Mouse (Mus musculus): ENCODE results near the gene Banp.

The Banp gene

DNA sequence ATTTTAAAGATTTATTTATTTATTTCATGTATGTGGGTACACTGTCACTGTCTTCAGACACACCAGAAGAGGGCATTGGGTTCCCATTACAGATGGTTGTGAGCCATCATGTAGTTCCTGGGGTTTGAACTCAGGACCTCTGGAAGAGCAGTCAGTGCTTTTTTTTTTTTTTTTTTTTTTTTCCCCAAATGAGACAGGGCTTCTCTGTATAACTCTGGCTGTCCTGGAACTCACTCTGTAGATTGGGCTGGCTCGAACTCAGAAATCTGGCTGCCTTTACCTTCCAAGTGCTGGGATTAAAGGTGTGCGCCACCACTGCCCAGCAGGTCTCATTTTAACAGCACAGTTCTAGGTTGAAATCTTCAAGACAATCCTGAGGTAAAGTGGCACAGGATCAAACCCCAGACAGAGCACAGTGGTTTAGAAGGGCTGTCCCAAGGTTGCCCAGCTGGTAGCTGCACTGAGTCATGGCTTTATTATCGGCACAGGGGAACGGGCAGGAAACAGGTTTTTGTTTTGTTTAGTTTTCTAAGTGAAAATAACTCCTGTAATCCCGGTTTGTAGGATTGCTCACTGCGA lies at the start of gene Banp:
TSS of gene Banp (plus strand) at position 529 of the 579 bp plus-strand sequence.
- no peak for DNase-seq (ENCODE audit: low read depth, low spot score)

DNA sequence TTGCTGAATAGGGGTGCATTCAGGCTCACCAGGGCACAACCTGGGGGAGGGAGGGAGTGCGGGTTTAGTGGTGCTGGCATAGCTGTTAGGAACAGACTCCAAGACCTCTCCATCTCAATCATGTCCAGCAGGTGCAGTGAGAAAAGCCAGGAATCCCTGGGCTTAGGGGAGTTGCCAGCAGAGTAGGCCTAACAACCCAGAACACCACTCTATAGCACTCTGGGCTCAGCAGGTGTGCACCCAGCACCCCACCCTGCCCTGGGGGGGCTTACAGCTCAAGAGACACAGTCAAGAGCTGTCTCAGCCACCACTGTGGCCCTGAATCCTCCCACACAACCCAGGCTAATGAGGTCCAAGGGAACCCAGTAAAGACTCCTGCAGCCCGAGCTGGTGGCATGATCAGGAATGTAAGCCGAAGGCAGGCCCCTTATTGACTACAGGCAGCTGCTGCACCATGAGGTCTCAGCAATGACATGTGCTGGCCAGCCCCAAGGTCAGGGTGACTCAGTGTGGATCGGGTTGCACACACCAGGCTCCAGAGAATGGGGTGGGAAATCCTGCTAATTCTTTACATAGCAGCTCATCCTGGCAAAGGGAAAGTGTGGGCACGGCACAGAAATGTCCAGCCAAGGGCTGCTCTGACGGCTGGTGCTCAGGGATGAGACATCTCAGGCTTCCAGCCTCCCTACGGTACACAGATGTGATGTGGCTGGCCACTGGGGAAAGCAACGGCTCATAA lies 47.9 kb upstream of the Banp start:
- DNase-seq (ENCODE audit: low read depth, low spot score), result peak; percentile 51

DNA sequence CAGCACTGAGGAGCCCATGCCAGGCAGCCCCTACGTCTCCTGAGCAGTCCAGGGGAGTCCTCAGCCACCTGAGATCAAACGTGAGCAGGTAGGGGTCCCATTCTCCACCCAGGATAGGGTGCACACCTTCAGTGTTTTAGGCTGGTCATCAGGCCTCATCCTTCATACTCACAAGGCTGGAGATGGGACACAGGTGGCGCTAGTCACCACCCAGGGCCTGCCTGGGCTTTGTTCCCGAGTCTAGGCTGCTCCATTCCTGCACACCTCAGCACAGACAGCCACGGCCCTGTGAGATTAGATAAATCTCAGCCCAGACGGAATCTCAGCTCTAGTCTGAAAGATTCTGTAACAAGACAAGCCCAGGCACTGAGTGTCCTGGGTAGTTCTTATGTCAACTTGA lies 45.6 kb upstream of the Banp start:
- no peak for DNase-seq (ENCODE audit: low read depth, low spot score)

DNA sequence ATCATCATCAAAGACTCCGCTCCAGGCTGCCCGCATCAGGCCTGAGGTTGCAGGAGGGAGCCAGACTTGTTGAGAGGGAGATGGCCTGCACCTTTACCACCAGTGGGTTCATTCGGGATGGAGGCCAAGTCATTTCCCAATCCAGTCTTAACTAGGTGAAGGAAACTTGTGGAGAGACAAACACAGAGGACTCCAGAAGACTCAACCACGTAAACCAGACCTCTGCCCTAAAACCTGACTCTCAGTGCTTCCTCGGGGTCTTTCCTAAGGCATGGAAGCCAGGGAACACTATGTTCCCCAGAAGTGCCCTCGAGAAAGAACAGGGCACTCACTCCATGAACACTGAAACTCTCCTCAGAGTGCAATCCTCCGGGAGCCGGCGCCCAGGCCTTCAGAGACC lies 44.6 kb upstream of the Banp start:
- no peak for DNase-seq (ENCODE audit: low read depth, low spot score)

DNA sequence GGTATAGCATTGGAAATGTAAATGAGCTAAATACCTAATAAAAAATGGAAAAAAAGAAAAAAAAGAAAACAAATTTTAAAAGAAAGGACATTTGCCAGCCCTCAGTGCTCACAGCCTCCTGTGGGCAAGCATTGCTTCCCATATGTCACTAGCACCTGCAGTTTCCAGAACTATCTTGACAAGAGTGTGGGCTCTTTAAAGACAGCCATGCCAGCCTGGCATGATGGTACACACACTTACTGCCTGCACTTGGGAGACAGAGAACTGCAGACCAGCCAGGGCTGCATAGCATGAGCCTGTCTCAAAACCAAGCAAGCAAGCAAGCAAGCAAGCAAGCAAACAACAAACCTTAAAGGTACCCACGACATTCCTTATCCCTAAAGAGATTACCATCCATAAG lies 44.1 kb upstream of the Banp start:
- DNase-seq (ENCODE audit: low read depth, low spot score), result no peak

DNA sequence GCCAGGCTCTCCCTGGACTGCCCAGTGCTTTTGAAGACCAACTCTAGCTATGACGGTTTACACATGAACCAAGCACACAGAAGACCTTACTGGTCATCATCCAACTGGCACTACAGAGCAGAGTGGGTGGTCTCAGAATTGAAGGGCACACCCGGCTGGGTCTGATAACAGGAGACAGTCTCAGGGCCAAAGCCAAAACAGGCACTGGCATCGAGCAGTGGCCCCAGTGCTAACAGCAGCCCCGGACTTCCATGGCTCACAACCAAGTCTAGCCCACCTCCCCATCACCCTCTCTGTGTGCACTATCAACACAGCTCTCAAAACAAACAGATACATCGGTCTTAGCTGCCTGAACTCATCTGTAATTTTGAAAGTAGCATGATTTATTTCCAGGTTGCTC lies 43.7 kb upstream of the Banp start:
- no peak for DNase-seq (ENCODE audit: low read depth, low spot score)

DNA sequence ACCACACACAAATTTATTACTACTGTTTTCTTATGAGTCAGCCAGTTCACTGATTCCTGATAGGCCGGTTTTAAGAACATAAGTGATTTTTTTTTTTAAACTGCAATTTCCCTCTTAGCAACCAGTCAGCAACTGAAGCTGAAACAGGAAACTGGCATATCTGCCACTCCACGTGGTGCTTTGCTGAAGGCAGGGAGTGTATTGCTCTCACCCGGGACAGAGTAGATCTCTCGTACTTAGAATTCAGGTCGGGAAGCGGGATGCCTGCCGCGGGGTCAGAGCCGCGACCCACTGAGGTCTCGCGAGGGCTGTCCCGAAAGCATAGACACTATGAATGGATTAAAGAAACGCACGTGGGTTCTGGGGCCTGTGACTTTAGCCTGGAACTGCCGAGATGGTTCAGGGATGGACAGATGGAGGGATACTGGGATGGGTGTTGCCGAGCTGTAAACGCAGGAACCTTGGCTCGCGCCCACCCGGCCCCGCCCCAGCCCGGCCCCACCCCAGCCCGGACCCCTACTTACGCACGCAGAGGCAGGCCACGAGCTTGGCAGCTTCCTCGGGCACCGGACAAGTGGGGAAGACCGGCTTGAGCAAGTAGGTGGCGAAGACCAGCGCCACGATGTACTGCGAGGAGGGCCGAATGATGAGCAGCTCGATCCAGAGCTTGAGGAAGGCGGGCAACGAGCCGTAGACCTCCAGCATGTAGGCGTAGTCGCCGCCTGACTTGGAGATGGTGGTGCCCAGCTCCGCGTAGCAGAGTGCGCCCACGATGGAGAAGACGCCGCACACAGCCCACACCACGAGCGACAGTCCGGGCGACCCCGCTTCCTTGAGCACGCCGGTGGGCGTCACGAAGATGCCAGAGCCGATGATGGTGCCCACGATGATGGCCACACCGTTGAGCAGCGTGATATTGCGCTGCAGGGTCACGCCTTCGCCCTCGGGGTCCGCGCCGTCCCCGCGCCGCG lies 42.7 kb upstream of the Banp start:
- peak; percentile 77 for DNase-seq (ENCODE audit: low read depth, low spot score)

DNA sequence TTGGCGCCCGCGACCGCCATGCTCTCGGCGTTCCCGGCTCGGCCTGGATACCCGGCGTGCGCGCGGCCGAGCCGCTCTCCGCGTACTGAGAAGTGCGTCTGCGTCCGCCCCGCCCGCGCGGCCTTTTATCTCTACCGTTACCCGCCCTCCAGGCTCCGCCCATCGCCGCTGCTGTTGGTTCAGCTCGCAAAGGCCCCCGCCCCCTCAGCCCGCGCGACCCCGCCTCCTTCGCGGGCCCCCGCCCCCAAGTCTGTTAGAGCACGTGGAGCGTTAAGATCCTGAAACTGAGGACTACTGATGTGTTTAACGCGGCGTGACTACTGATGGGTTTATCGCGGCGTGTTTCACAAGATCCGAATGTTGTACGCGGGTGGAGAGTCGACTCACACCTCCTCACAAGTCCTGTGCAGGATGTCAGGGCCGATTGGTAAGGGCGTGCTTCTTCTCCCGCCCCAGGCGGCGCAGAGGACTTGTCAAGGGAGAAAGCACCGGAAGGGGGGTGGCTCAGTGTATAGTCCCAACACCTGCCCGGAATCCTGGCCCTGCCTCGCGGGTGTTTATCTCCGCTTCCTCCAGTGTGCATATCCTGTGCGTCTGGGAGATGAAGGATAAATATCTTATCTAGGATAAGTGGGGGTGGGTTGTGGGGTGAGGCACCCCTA lies 41.8 kb upstream of the Banp start, which contains the start of gene Slc7a5:
TSS of gene Slc7a5 (minus strand) at position 108 of the 662 bp plus-strand sequence.
- DNase-seq (ENCODE audit: low read depth, low spot score), result peak; percentile 98

DNA sequence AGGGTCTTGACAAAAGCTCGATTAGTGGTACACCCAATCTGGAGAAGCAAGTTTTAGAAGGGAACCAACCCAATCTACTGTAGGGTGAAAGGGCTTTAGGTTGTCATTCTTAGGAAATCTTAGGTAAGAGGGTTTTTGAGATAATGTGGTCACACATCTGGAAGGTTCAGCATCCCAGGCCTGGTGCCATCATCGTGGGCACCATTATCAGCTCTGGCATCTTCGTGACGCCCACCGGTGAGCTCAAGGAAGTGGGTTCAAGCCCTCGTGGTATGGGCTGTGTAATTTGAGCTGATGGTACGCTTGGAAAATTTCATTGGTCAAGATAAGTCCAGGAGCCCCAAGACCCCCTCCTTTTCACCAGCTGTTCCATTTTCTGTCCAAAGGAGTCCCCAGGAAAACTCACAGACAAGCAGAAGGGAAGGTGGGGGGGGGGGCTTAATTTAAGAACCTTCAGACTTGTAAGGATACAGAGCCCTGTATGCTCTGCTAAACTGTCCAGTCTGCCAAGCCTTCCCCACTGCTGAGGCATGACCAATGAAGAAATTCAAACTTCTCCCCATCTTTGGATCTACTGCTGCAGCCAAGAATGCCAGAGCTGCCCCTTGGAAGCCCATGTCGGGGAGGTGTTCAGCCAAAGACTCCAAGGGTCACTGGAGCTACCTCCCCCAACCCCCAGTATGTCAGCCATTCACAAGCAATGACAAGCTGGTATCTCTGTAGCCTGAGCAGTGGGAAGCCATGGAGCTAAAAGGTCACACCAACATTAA lies 41.0 kb upstream of the Banp start:
- no peak for DNase-seq (ENCODE audit: low read depth, low spot score)

DNA sequence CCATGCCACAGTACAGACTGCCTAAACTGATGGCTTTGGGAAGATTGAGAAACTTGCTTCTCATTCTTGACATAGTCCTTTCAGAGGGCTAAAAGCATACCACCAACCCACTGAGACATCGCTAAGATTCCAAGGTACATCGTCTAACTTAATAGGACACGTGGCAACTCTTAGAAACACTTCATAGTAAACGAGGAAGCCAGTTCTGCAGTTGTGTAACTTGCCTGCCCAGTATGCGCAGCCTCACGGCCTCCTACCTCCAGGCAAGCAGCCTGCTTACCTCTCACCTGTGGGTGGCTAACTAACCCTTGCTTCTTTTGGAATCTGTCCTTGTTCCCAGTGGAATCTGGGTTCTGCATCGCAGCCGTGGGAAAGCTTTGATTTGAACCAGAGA lies 40.4 kb upstream of the Banp start:
- DNase-seq (ENCODE audit: low read depth, low spot score), result no peak

DNA sequence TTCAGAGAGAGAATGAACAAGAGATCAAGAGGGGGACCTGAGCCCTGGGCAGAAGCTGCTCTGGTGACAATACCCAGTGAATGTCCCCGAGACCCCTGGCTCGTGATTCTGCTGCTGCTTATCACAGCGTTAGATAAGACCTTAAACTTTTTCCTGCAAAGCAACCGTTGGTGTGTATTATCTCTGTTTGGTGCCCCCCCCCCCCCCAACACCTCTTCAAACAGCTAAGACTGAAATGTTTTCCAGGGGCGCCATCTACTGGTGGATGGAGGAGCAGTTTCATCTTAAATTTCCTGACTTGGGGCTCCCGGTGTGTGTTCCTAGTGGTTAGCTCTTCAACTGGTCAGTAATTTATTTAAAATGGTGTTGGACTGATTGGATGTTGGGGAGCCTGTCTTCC lies 39.9 kb upstream of the Banp start:
- peak; percentile 79 for DNase-seq (ENCODE audit: low read depth, low spot score)

DNA sequence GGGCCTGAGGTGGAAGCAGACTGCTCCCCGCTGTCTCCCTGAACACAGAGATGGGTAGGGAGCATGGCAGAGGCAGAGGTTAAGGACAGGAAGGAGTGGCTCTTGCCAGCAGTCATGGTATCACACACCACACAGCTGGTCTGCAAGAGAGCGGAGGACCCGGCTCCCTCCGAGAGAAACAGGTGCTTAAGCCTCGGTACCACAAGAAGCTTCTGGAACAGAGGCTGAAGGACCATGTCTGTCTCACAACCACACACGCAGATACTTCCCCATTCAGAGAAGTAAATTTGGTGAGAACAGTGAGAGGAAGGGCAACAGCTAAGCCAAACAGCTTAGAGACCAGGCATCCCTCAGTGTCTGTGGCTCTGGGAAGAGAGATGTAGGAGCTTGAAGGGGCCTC lies 38.1 kb upstream of the Banp start:
- no peak for DNase-seq (ENCODE audit: low read depth, low spot score)

DNA sequence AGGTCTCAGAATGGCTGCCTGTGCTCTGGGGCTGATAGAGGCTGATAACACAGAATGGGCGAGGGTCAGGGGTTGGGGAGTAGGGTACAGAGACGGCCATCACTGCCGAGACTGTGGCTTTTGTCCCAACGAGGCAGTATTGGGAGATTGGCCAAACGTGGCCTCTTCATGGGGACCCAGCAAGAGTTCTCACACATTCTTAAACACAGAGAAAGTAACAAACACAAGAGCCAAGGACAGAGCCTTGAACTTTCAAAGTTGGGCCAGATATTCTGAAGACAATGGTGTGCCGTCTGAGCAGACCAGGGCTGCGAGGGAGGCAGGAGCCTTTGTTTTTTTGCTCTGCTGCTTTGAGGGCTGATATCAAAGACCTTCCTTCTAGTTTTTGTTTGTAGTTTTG lies 37.6 kb upstream of the Banp start:
- no peak for DNase-seq (ENCODE audit: low read depth, low spot score)

DNA sequence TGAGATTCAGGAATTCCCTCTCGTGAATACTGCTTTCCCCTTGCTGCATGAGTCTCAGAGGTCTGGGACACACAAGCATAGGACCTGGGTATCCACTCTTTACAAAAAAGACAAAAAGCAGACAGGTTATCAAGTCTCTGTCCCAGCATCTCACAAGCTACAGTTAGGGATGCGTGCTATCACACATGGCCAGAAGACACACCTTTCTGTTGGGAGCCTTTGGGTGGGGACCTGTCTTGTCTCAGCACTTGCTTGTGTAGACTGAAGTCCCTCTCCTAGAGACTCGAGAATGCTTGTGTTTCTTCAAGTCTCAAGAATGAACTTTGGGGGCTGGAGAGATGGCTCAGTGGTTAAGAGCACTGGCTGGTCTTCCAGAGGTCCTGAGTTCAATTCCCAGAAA lies 36.7 kb upstream of the Banp start:
- DNase-seq (ENCODE audit: low read depth, low spot score), result no peak

DNA sequence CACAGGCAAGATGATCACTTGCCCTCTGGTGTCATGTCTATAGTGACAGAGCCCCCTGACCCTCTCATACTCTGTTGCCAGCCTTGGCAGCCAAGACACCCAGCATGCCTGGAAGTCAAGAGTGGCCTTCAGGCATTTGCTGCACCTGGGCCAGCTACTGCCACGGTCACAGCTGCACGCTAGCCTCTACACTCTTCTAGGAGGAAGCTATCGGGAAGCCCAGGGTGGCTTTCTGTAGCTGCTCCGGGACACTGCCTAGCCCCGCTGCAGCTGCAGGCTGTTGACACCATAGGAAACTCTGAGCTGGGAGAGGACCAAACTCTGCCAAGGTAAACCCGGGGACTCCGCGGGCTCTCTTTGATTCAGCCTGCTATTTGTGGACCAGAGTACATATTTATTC lies 36.2 kb upstream of the Banp start:
- no peak for DNase-seq (ENCODE audit: low read depth, low spot score)

DNA sequence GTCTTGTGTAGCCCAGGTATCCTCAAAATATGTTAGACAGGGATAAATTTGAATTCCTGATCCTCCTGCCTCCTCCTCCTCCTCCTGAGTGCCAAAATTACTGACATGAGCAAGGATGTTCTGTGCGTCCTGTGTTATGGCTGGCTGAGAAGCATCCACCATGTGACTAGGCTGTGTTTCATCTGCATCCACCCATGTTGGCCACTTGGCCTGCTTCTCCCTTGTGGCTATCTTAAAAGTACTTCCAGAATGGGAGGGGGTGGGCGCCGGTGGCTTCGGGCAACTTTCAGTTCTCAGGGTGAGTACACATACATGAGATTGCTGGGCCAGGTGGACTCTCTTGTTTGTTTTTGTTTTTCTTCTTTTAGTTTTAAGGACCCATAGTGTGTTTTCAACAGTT lies 30.4 kb upstream of the Banp start:
- DNase-seq (ENCODE audit: low read depth, low spot score), result peak; percentile 43

DNA sequence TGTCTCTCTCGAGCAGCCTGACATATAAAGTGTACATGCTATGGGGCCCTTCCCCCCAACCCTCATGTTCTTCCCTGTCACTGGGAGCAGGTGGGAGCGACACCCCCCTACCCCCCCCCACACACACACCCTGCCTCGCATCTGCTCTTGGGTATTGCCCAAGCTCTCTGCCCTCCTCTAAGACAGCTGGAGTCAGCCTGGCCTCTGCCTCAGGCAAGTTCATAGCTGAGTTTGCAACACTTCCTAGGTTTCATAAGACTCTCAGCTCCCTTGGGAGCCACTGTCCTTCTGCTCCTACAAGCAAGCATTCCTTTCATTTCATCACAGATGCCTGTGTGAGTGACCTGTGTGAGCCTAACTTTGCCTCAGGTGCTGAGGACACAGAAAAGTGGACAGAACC lies 29.8 kb upstream of the Banp start:
- DNase-seq (ENCODE audit: low read depth, low spot score), result no peak

DNA sequence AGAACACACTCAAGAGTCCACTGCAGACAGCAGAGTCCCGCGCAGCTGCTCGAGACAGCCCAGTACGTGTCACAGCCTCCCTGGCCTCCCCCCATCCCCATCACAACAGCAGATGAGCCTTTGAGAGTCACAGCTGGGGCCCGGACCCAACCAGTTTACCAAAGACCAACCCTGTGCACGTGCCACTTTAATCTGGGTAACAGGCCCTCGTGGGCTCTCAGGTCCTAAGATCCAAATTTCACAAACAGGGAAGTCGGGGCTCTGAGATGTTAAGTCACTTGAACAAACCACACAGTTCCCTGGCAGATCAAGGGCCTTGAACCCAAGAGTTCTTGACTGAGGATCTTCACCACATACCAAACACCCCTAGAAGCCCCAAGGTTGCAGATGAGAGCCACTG lies 28.0 kb upstream of the Banp start:
- DNase-seq (ENCODE audit: low read depth, low spot score), result no peak

DNA sequence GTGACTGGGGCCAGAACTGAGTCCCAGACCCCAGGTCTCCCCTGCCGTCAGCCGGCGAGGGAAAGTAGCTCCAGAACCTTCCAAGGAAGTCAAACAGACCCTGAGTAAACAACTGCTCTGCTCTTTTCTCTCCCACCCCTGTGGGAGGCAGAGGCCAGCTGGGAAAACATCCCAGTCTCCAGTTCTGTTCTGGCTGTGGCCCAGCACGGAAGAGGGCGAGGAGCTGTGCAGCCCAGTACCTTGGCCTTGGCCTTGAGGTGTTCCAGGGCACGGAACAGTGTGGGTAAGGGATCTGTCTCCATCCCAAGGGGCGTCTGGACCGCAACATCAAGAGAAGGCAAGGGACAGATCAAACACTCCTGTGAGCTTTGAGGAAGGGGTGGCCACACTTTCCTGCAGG lies 27.4 kb upstream of the Banp start:
- no peak for DNase-seq (ENCODE audit: low read depth, low spot score)

DNA sequence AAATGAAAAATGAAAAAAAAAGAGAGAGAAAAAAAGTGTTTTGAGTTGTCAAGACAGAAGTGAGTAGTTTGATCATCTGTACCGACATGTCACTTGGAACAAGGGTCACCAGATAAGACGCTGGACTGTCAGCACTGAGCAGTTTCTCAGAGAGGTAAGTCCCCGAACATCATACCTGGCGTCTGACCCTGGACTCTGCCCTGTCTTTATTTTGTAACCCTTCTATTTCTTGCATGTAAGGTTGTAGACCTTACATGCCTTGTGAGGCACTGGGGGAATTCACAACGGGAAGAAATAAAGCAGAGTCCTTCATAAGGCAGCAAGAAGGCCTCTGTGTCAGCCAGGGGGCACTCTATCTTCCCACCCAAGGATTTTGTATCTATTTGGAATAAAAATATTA lies 24.9 kb upstream of the Banp start:
- no peak for DNase-seq (ENCODE audit: low read depth, low spot score)

DNA sequence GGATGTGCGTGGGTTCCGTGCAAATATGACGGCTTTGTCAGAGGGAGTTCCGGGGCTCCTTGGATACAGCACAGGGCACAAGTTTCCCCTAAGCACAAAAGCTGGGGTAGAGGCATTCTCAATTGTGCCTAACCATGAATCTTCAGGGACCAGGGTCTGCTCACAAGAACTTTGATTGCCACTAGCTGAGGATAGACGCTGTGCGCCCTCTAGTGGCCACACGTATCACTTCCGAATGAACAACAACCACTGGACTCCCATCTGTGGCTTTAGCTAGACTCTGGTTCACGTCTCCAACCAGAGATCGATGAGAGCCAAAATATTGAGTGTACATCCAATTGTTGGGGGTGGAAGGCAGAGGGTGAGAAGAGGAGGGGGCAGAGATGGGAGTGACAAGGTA lies 23.9 kb upstream of the Banp start:
- DNase-seq (ENCODE audit: low read depth, low spot score), result peak; percentile 91
